Mouse (Mus musculus) urinary bladder, postnatal 0 days (tissue): ENCODE results near the gene H2al1m. TPM values are rescaled to one million over a fixed set of nuclear protein-coding genes. Genes with fewer than 3 reads are reported as not detected.

Source experiments
- polyA plus RNA-seq: library from polyadenylated mRNA; unstranded; fragments of >200 nt; fragmentation: Nextera tagmentation; extraction: Ambion mirVana; gene quantifications from 2 replicates; pipeline ENCODE4 v1.2.1, GENCODE M21; 2015

Gene H2al1m
- 0.52 TPM in 1 of 2 replicates, not detected in the other for polyA plus RNA-seq

DNA sequence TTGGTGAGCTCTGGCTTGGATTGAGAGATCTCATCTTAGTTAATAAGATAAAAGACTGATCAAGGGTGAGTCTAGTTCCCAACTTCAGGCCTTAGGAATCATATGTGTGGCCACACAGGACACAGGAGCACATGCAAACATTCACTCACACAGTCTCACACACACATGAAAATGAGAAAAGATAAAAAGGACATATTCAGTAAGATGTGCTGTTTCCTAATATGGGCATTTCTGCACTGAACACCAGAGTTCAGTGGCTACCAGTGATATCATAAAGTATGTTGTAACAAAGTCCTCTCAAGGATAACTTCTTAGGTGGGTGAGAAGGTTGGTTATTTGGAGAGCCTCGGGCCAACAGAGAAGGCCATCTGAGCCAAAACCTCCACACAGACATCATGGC lies at the start of gene H2al1m:
Gene H2al1m, plus strand, starts transcription at position 301 of the 400 bp plus-strand sequence.

DNA sequence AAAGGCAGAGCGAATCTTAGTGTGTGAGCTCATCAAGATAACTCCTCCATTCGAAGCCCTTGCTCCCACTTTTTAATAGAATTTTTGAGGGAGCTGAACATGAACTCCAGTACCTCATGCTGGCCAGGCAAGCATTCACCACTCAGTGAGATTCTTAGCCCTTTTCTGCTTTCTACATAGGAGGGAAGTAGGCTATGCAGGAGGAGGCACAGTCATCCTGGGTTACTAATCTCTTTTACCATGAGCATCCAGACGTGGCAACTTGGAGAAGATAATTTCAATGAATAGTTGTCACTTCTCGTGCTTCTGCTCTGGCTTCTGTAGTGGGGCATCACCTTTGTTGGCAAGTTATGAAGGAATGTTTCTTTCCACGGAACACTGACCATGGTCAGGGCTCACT lies 26.8 kb upstream of the H2al1m start, which contains the start of gene Gm14862:
Gene Gm14862, minus strand, starts transcription at position 134 of the 400 bp plus-strand sequence.

DNA sequence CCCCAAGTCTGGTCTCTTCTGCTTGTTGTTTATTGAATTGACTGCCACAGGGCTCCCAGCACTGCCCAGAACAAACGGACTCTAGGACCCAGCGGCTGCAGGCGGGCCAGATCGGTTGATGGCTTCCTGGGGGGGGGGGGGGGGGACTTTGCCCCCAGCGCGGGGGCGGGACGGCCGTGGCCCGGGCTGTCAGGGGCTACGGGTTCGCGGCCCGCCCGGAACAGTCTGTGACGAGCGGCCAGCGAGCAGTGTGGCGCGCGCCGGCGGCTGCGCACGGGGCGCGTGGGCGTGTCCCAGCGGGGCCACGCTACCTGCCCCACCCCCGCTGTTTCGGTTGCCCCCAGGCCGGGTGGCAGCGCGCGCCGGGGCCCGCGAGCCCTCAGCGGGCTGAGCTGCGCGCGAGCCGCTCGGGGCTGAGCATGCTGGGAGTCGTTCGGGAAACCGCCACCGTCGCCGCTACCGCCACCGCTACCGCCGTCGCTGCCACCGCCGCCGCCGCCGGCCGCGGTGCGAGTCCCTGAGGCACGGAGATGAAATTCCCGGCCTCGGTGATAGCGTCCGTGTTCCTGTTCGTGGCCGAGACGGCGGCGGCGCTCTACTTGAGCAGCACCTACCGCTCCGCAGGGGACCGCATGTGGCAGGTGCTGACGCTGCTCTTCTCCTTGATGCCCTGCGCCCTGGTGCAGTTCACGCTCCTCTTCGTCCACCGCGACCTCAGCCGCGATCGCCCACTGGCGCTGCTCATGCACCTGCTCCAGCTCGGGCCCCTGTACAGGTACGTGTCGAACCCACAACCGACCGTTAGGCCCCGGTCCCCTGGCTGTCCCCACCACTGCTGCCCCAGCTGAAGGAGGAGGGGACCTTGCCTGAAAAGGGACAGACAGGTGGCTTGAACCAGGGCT lies 10.9 kb upstream of the H2al1m start, which contains the start of gene Xk:
Gene Xk, plus strand, starts transcription at position 297 of the 902 bp plus-strand sequence.

Other genes with a start within 250 kb of the H2al1m start
- gene Fthl17f, start 220.7 kb upstream of the H2al1m start, polyA plus RNA-seq: not detected in 2 replicates
- not detected in 2 replicates for gene 4930402K13Rik, start 179.2 kb upstream of the H2al1m start, polyA plus RNA-seq
- gene Lancl3, start 83.9 kb upstream of the H2al1m start, polyA plus RNA-seq: 5.8 and 6.9 TPM in 2 replicates
- 0.28 and 0.40 TPM in 2 replicates for gene Gm14862, start 26.9 kb upstream of the H2al1m start, polyA plus RNA-seq
- gene Xk, start 11.0 kb upstream of the H2al1m start, polyA plus RNA-seq: 14.3 and 20.8 TPM in 2 replicates
- gene H2al1k, start 66.9 kb downstream of the H2al1m start, polyA plus RNA-seq: 0.58 TPM in 1 of 2 replicates, not detected in the other
- gene Cybb, start 204.0 kb downstream of the H2al1m start, polyA plus RNA-seq: 3.3 and 6.7 TPM in 2 replicates